Mouse (Mus musculus): Measurements from ENCODE around the gene Cxcr4. TPM values are rescaled to one million over a fixed set of nuclear protein-coding genes. Genes with fewer than 3 reads are reported as not detected.

Gene Cxcr4
- polyA plus RNA-seq (2014; fragmentation: Illumina TruSeq; extraction: RNeasy Lipid Tissue Mini Kit (QIAGEN cat#74804); ENCODE audit: low read depth, low replicate concordance) = 0.98 TPM

DNA sequence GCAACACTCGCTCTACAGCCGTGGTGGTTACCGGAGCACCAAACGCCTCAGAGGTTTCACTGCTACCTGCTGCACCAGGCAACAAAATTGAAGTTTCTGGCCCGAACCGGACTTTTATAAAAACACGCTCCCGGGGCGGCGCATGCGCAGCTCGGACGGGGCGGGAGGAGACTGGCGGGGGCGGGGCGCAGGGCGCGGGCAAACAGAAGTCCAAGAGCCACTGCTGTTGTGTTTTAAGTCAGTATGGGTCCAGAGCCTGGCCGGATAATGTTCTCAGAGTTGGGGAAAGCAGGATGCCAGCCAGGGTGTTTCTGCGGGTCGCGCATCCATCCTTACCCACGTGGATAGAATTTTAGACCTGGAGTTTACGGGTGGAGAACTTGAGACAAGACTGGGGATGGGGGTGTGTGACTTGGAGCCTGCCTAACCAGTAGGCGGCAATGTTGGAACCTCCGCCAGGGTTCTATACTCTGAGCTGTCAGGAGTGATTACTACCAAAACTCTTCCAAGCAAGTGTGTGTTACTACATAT lies at the start of gene Cxcr4:
Gene Cxcr4, minus strand, starts transcription at position 83 of the 531 bp plus-strand sequence.

Other genes starting within 250 kb of the Cxcr4 start
- gene Mcm6, start 232.6 kb downstream of the Cxcr4 start, polyA plus RNA-seq (2014; fragmentation: Illumina TruSeq; extraction: RNeasy Lipid Tissue Mini Kit (QIAGEN cat#74804); ENCODE audit: low read depth, low replicate concordance) = 2.2 TPM
- gene Dars, start 174.9 kb downstream of the Cxcr4 start, polyA plus RNA-seq (2014; fragmentation: Illumina TruSeq; extraction: RNeasy Lipid Tissue Mini Kit (QIAGEN cat#74804); ENCODE audit: low read depth, low replicate concordance) = 148 TPM

All from liver, adult 10 weeks (tissue).